Comparison of ENCODE assay signal across 18 mouse cellular contexts in genomic region chr12:4740823-4741222, GRCm38 (mm10). TPM values are rescaled to one million over a fixed set of nuclear protein-coding genes. Genes with fewer than 3 reads are reported as not detected.
DNase-seq lines count a peak whose midpoint lies in the region; ATAC-seq and TF ChIP-seq lines count a peak whose summit lies in the region.
"Had no signal": no experiment of that assay in that cellular context is flagged by ENCODE, and none has a peak within 500 bp of the region (broad histone marks: within the 10 kb centered on the region; RNA-seq: fewer than 3 reads in every experiment).

No protein-coding gene starts in this region.

- TF ChIP-seq CTCF in heart, postnatal 0 days (IDR thresholded peaks at IDR 0.05; ENCODE audit: low read depth) = no peak

- H3K4me1 ChIP-seq in heart, postnatal 0 days (ENCODE audit: control insufficient read depth, insufficient read depth) = no peaks in the 10 kb centered on the region
- H3K4me1 ChIP-seq: embryonic facial prominence, embryonic 12.5 days; forebrain, embryonic 15.5 days; hindbrain, embryonic 10.5 days; intestine, embryonic 15.5 days; kidney, embryonic 15.5 days had no signal

- no peak overlapping the region for H3K4me3 ChIP-seq in heart, postnatal 0 days (ENCODE audit: low read depth, low read length)
- H3K4me3 ChIP-seq: embryonic facial prominence, embryonic 12.5 days; forebrain, embryonic 15.5 days; hindbrain, embryonic 10.5 days; intestine, embryonic 15.5 days; kidney, embryonic 15.5 days had no signal

- no peak overlapping the region for H3K4me2 ChIP-seq in heart, postnatal 0 days (ENCODE audit: low read depth, low read length)
- H3K4me2 ChIP-seq: embryonic facial prominence, embryonic 12.5 days; forebrain, embryonic 15.5 days; heart, embryonic 11.5 days; hindbrain, embryonic 14.5 days; intestine, embryonic 15.5 days; kidney, embryonic 15.5 days had no signal

- intact Hi-C loops in heart, postnatal 36 days (cut with DNase I) = no loop called here

- ATAC-seq in heart, postnatal 0 days (ENCODE audit: insufficient read depth, low read depth) = peak; percentile 39; the same call in 1 of the 2 replicates
- ATAC-seq: forebrain, embryonic 15.5 days; intestine, embryonic 15.5 days had no signal

- no peak overlapping the region for H3K9ac ChIP-seq in heart, postnatal 0 days (replicated peaks; ENCODE audit: low read depth, low read length)
- H3K9ac ChIP-seq: embryonic facial prominence, embryonic 12.5 days; forebrain, embryonic 15.5 days; hindbrain, embryonic 14.5 days; intestine, embryonic 15.5 days; kidney, embryonic 15.5 days had no signal

- no peaks in the 10 kb centered on the region for H3K36me3 ChIP-seq in heart, postnatal 0 days (replicated peaks; ENCODE audit: control insufficient read depth, insufficient read depth, low read length)
- H3K36me3 ChIP-seq: embryonic facial prominence, embryonic 12.5 days; forebrain, embryonic 15.5 days; hindbrain, embryonic 10.5 days; intestine, embryonic 15.5 days; kidney, embryonic 15.5 days had no signal

- H3K27ac ChIP-seq in heart, postnatal 0 days (ENCODE audit: low read depth) = no peak overlapping the region
- H3K27ac ChIP-seq: embryonic facial prominence, embryonic 12.5 days; forebrain, embryonic 15.5 days; hindbrain, embryonic 10.5 days; hindbrain, embryonic 14.5 days; intestine, embryonic 15.5 days; kidney, embryonic 15.5 days had no signal

- WGBS in heart, postnatal 0 days = 51% methylated on average over 7 of the region's 7 CpGs

- TF ChIP-seq EP300 in heart, postnatal 0 days (IDR thresholded peaks at IDR 0.05; ENCODE audit: low read depth) = no peak

- H3K27me3 ChIP-seq in heart, postnatal 0 days (ENCODE audit: control insufficient read depth, insufficient read depth, low read length) = no peaks in the 10 kb centered on the region
- H3K27me3 ChIP-seq: embryonic facial prominence, embryonic 12.5 days; forebrain, embryonic 15.5 days; intestine, embryonic 15.5 days; kidney, embryonic 15.5 days had no signal

- peak; percentile 70 for DNase-seq in adrenal gland, postnatal 14 days
- no peak for DNase-seq in adrenal gland, adult 8-10 months
- no peak for DNase-seq in heart, postnatal 0 days (ENCODE audit: low spot score)
- DNase-seq in heart, postnatal 36 days = no peak
- DNase-seq in 416B (ENCODE audit: low read depth) = peak; percentile 34
- DNase-seq in adrenal gland, postnatal 25 days = peak; percentile 46
- no peak for DNase-seq in ovary, adult 18-20 months (ENCODE audit: low spot score)
- DNase-seq: cerebellum, adult 2 months; cerebellum, postnatal 14 days; gastrocnemius, postnatal 36 days; kidney, adult 18-20 months had no signal

- no peaks in the 10 kb centered on the region for H3K9me3 ChIP-seq in heart, postnatal 0 days (replicated peaks; ENCODE audit: control insufficient read depth, low read length)
- H3K9me3 ChIP-seq: embryonic facial prominence, embryonic 12.5 days; forebrain, embryonic 15.5 days; hindbrain, embryonic 10.5 days; intestine, embryonic 15.5 days; kidney, embryonic 15.5 days had no signal

RNA-seq across cellular contexts. Expression of gene Fam228a, which starts 2.6 kb away (rescaled TPM):
- 0.30 and 0.86 TPM in 2 replicates for total RNA-seq in adrenal gland, postnatal 14 days (2021)
- total RNA-seq in adrenal gland, adult 8-10 months (2022) = under 1 TPM in 3 of 4 experiments, not detected in 1; 0.28 to 0.59 (median 0.48) TPM
- 0.08 and 0.65 TPM in 2 replicates for total RNA-seq in heart, postnatal 0 days (2014; rRNA removed; ENCODE audit: low replicate concordance)
- polyA plus RNA-seq in heart, postnatal 0 days (2015; fragmentation: Nextera tagmentation; extraction: Ambion mirVana) = 0.14 TPM in 1 of 2 replicates, not detected in the other
- total RNA-seq in heart, postnatal 36 days (2021) = not detected
- 0.38 and 0.49 TPM in 2 replicates for total RNA-seq in adrenal gland, postnatal 25 days (2021)
- total RNA-seq: gastrocnemius, postnatal 36 days had no signal

RNA-seq across cellular contexts. Expression of gene Pfn4, which starts 28.0 kb away (rescaled TPM):
- total RNA-seq in adrenal gland, postnatal 14 days (2021) = 2.0 and 3.8 TPM in 2 replicates
- 1 to 10 TPM in 3 of 4 experiments, under 1 TPM in 1; 0.75 to 3.7 (median 2.6) TPM for total RNA-seq in adrenal gland, adult 8-10 months (2022)
- total RNA-seq in heart, postnatal 0 days (2014; rRNA removed; ENCODE audit: low replicate concordance) = 2.7 TPM in 1 of 2 replicates, not detected in the other
- polyA plus RNA-seq in heart, postnatal 0 days (2015; fragmentation: Nextera tagmentation; extraction: Ambion mirVana) = 3.4 TPM in 2 replicates
- total RNA-seq in heart, postnatal 36 days (2021) = 1 to 10 TPM; 2.2 to 3.4 TPM
- 1.1 and 4.0 TPM in 2 replicates for total RNA-seq in adrenal gland, postnatal 25 days (2021)

RNA-seq across cellular contexts. Expression of gene Fam228b, which starts 28.2 kb away (rescaled TPM):
- total RNA-seq in adrenal gland, postnatal 14 days (2021) = 7.9 and 10.2 TPM in 2 replicates
- total RNA-seq in adrenal gland, adult 8-10 months (2022) = 1 to 10 TPM; 4.6 to 8.1 (median 6.3) TPM
- 0.19 and 3.4 TPM in 2 replicates for total RNA-seq in heart, postnatal 0 days (2014; rRNA removed; ENCODE audit: low replicate concordance)
- polyA plus RNA-seq in heart, postnatal 0 days (2015; fragmentation: Nextera tagmentation; extraction: Ambion mirVana) = 2.3 and 3.3 TPM in 2 replicates
- total RNA-seq in heart, postnatal 36 days (2021) = 1 to 10 TPM; 2.0 to 3.4 TPM
- total RNA-seq in adrenal gland, postnatal 25 days (2021) = 4.7 and 9.2 TPM in 2 replicates

Comparison
In these comparisons a context has a peak if more than half of its experiments do, and no peak if none do; other contexts are left out.
1. DNase-seq: peak in adrenal gland, postnatal 14 days (single experiment), 416B (single experiment) and adrenal gland, postnatal 25 days (single experiment); none in adrenal gland, adult 8-10 months (single experiment), heart, postnatal 0 days (single experiment), heart, postnatal 36 days (0 of 2) and ovary, adult 18-20 months (single experiment).